Mouse (Mus musculus) ES-Bruce4 (cell line): ENCODE results near the gene Gbp7.

Experiments
- CTCF ChIP-seq: IDR thresholded peaks from one replicate; pipeline ENCODE4 v1.8.1; 2011; ENCODE audit warnings: low read depth, low read length
- EP300 ChIP-seq: IDR thresholded peaks from 2 replicates; pipeline ENCODE4 v1.6.1; 2011; ENCODE audit warnings: low read depth, low read length; ENCODE audit not compliant: insufficient read depth
- POLR2A ChIP-seq: IDR thresholded peaks from one replicate; pipeline ENCODE4 v1.8.1; 2011; ENCODE audit warnings: low read length; ENCODE audit not compliant: insufficient read depth

- no peak for TF ChIP-seq CTCF
- TF ChIP-seq POLR2A = no peak
- no peak for TF ChIP-seq EP300
Observed at GRCm38 (mm10) chr3:142578342-142578741, 48.2 kb downstream of the Gbp7 start.
